Mouse (Mus musculus) G1E (cell line): ENCODE results near the gene Cutc. TPM values are rescaled to one million over a fixed set of nuclear protein-coding genes. Genes with fewer than 3 reads are reported as not detected.
A peak's percentile ranks its signal among the peaks of the same experiment; 100 is the strongest.

Source experiments
- ATAC-seq: 2 replicates; pipeline ENCODE4 v1.8.0; 2016; ENCODE audit warnings: mild to moderate bottlenecking; ENCODE audit not compliant: insufficient number of reproducible peaks, poor library complexity, low FRiP score, severe bottlenecking; ENCODE audit errors: extremely low read depth
- DNase-seq: peaks from one replicate; pipeline ENCODE4 v3.0.0; 2012; ENCODE audit warnings: low spot score
- H3K27me3 ChIP-seq: 2 replicates; pipeline ENCODE4 v1.6.1; 2012; ENCODE audit warnings: mild to moderate bottlenecking, low read length, inconsistent platforms; ENCODE audit not compliant: insufficient read depth
- H3K36me3 ChIP-seq: replicated peaks from 2 replicates; pipeline ENCODE3; 2012; ENCODE audit warnings: mild to moderate bottlenecking, inconsistent platforms
- H3K4me1 ChIP-seq: 2 replicates; pipeline ENCODE4 v1.6.1; 2012; ENCODE audit warnings: low read depth, low read length, inconsistent platforms, mixed read lengths; ENCODE audit not compliant: insufficient read depth
- H3K4me3 ChIP-seq: 2 replicates; pipeline ENCODE4 v1.5.1; 2012; ENCODE audit warnings: low read depth, mild to moderate bottlenecking, inconsistent platforms, low read length, moderate library complexity, mixed read lengths
- H3K9me3 ChIP-seq: replicated peaks from 2 replicates; pipeline ENCODE4 v1.6.1; 2012; ENCODE audit warnings: inconsistent platforms
- CTCF ChIP-seq: IDR thresholded peaks from 2 replicates; pipeline ENCODE4 v1.5.1; 2012; ENCODE audit warnings: low read depth, low read length, inconsistent platforms, mixed read lengths
- GATA1 ChIP-seq: IDR thresholded peaks from 2 replicates; pipeline ENCODE4 v1.6.1; 2012; ENCODE audit warnings: borderline replicate concordance, low read length, inconsistent platforms, mixed read lengths
- GATA2 ChIP-seq: IDR thresholded peaks from 2 replicates; pipeline ENCODE4 v1.6.1; 2012; ENCODE audit warnings: low read depth, low read length, inconsistent platforms, borderline replicate concordance
- POLR2AphosphoS5 ChIP-seq: IDR thresholded peaks from 2 replicates; pipeline ENCODE4 v1.6.1; 2012; ENCODE audit warnings: low read depth, low read length, inconsistent platforms; ENCODE audit not compliant: insufficient replicate concordance
- TAL1 ChIP-seq: conservative IDR thresholded peaks from 2 replicates; pipeline ENCODE4 v1.6.1; 2012; ENCODE audit warnings: low read depth, low read length, inconsistent platforms, mixed read lengths
- polyA plus RNA-seq: library from polyadenylated mRNA; stranded (reverse); fragments of >175 nt; gene quantifications from 2 replicates; pipeline ENCODE4 v1.2.3, GENCODE M21; 2012
- total RNA-seq, 2 experiments: library from RNA; stranded (forward) in 1 of 2; stranded (reverse) in 1 of 2; fragments of 200-1000 nt in 1 of 2; fragments of >200 nt in 1 of 2; fragmentation: Nextera tagmentation in 1 of 2; gene quantifications; 2 replicates each; pipeline ENCODE4 v1.2.3; 2014 to 2017

Gene Cutc
- total and polyA plus RNA-seq, 3 experiments = 2.8 to 23.3 (median 10.8) TPM

- Histone ChIP-seq H3K4me1 (peaks cover 14% of the 10 kb centered on the region), H3K27me3 (no peaks in the 10 kb centered on the region), H3K36me3 (peaks cover 12% of the 10 kb centered on the region), H3K4me3 (no peak overlapping the region), H3K9me3 (no peaks in the 10 kb centered on the region)
- peak; percentile 60 for ATAC-seq
- DNase-seq = peak; percentile 31
- TF ChIP-seq GATA2 (no peak), POLR2AphosphoS5 (no peak), TAL1 (no peak), CTCF (no peak), GATA1 (no peak)
Measured at GRCm38 (mm10) chr19:43771499-43771969, 18.7 kb downstream of the Cutc start.

- peaks cover 14% of the 10 kb centered on the region for H3K4me1 ChIP-seq
- DNase-seq (no peak), ATAC-seq (no peak)
- no peaks in the 10 kb centered on the region for H3K9me3 ChIP-seq
- peaks cover 12% of the 10 kb centered on the region for H3K36me3 ChIP-seq
- H3K4me3 ChIP-seq = no peak overlapping the region
- TF ChIP-seq CTCF = no peak
- TF ChIP-seq GATA2 = no peak
- TF ChIP-seq POLR2AphosphoS5 = no peak
- no peak for TF ChIP-seq TAL1
- TF ChIP-seq GATA1 = no peak
- no peaks in the 10 kb centered on the region for H3K27me3 ChIP-seq
Measured at GRCm38 (mm10) chr19:43772311-43772710, 19.5 kb downstream of the Cutc start.

- Histone ChIP-seq H3K4me3 (no peak overlapping the region), H3K36me3 (no peaks in the 10 kb centered on the region), H3K9me3 (no peaks in the 10 kb centered on the region), H3K27me3 (peaks cover 4% of the 10 kb centered on the region; the same call in 1 of the 2 replicates), H3K4me1 (peaks cover 14% of the 10 kb centered on the region)
- ATAC-seq = no peak
- TF ChIP-seq GATA2 (no peak), POLR2AphosphoS5 (no peak), CTCF (no peak), GATA1 (no peak)
- DNase-seq = no peak
Measured at GRCm38 (mm10) chr19:43775433-43775832, 22.6 kb downstream of the Cutc start.

DNA sequence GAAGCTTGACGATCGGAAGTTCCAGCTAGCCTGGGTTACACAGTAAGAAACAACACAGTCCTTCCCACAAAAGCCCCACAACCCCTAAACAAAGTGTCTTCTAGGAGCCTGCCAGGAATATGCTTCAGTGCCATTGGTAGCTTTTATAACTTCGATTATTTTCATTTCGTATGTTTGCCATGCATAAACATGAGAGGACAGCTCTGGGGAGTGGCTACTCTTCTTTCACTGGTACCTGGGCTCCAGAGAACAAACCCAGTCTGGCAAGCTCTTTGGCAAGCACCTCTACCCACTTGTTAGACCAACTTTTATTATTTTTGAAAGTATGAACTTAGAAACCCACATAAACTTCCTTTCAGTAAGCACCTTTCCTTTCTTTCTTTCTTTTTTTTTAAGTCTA, 23.8 kb downstream of the Cutc start:
- ATAC-seq = no peak
- peaks cover 6% of the 10 kb centered on the region; the same call in 1 of the 2 replicates for H3K4me1 ChIP-seq
- TF ChIP-seq GATA2 = no peak
- no peak for TF ChIP-seq GATA1
- TF ChIP-seq POLR2AphosphoS5 = no peak
- no peak for TF ChIP-seq CTCF
- no peak for TF ChIP-seq TAL1

GRCm38 (mm10) chr19:43777308-43777707, 24.5 kb downstream of the Cutc start:
- no peak overlapping the region for H3K4me3 ChIP-seq
- peaks cover 7% of the 10 kb centered on the region; the same call in 1 of the 2 replicates for H3K4me1 ChIP-seq
- H3K9me3 ChIP-seq = no peaks in the 10 kb centered on the region
- no peaks in the 10 kb centered on the region for H3K36me3 ChIP-seq
- peaks cover 4% of the 10 kb centered on the region; the same call in 1 of the 2 replicates for H3K27me3 ChIP-seq
- no peak for DNase-seq
- ATAC-seq = no peak
- no peak for TF ChIP-seq POLR2AphosphoS5
- no peak for TF ChIP-seq TAL1
- TF ChIP-seq GATA2 = no peak
- TF ChIP-seq GATA1 = no peak
- no peak for TF ChIP-seq CTCF

More for the DNA sequence above, 23.8 kb downstream of the Cutc start:
- H3K4me3 ChIP-seq = no peak overlapping the region
- H3K27me3 ChIP-seq = peaks cover 4% of the 10 kb centered on the region; the same call in 1 of the 2 replicates
- no peaks in the 10 kb centered on the region for H3K36me3 ChIP-seq
- DNase-seq = no peak
- H3K9me3 ChIP-seq = no peaks in the 10 kb centered on the region

GRCm38 (mm10) chr19:43780391-43780790, 27.6 kb downstream of the Cutc start:
- ATAC-seq (no peak), DNase-seq (no peak)
- H3K9me3 ChIP-seq = no peaks in the 10 kb centered on the region
- no peaks in the 10 kb centered on the region for H3K36me3 ChIP-seq
- H3K4me3 ChIP-seq = no peak overlapping the region
- H3K4me1 ChIP-seq = peaks cover 2% of the 10 kb centered on the region; the same call in 1 of the 2 replicates
- no peak for TF ChIP-seq GATA2
- H3K27me3 ChIP-seq = peaks cover 8% of the 10 kb centered on the region; the same call in 1 of the 2 replicates

- no peak for ATAC-seq
- TF ChIP-seq TAL1 (no peak), CTCF (no peak), GATA2 (no peak), POLR2AphosphoS5 (no peak), GATA1 (no peak)
- H3K4me1 ChIP-seq = peaks cover 2% of the 10 kb centered on the region; the same call in 1 of the 2 replicates
- H3K36me3 ChIP-seq = no peaks in the 10 kb centered on the region
- no peaks in the 10 kb centered on the region for H3K9me3 ChIP-seq
- DNase-seq = no peak
- H3K27me3 ChIP-seq = peaks cover 10% of the 10 kb centered on the region; the same call in 1 of the 2 replicates
- H3K4me3 ChIP-seq = no peak within 1 kb of the TSS
Measured at GRCm38 (mm10) chr19:43781980-43782379, 29.2 kb downstream of the Cutc start, which contains the start of gene Abcc2. Gene Abcc2 (plus strand): TSS chr19:43782192.
